Mouse (Mus musculus) layer of hippocampus, adult 9-11 months (tissue): ENCODE data around the gene Cfl2.
"Not testable (repeated sequence)": the region's sequence is repeated elsewhere in the genome, so short reads cannot be mapped to it uniquely, and the experiment has no call there.

Experiments
- DNase-seq: peaks from one replicate; pipeline ENCODE4 v3.0.0; 2022

The Cfl2 gene

DNA sequence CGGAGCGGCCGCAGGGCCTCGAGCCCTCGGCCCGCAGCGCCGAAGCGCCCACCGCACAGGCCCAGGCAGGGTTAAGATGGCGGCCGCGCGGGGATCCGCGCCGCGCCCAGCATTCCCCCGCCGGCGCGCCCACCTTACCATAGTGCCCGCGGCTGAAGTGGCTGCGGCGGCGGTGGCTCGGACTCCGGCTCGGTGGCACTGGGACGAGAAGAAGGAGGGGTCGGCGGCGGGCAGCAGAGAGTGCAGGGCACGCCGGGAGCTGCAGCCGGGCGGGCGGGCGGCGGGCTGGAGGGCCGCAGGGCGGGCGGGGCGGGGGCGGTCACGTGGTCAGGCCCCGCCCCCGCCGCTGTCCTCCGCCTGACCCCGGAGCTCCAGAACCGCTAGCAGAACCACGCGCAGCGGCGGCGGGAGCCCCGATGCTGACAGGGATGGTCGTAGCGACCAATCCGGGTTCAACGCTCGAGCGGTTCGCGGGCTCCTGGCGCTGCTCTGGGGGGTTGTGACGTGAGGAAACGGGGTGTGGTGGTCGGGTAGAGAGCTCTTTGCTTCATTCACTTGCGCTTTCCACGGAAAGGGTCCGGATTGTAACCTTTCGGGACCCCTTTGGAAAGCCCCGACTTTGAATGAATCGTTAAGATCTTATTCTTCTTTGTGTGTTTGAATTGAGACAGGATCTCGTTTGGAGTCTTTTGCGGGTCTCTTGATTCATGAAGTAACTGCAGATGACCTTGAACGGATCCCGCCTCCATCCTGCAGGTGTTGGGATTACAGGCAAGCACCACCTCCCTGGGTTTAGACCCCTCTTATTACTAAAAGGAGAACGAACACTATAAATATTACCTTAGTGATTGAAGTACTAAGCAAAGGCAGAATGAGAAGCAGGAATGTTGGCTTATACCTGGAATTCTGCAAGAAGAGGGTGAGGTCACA lies at the start of gene Cfl2:
Gene Cfl2 (minus strand): TSS at position 272 of the 930 bp plus-strand sequence.
- DNase-seq: peak; percentile 88

DNA sequence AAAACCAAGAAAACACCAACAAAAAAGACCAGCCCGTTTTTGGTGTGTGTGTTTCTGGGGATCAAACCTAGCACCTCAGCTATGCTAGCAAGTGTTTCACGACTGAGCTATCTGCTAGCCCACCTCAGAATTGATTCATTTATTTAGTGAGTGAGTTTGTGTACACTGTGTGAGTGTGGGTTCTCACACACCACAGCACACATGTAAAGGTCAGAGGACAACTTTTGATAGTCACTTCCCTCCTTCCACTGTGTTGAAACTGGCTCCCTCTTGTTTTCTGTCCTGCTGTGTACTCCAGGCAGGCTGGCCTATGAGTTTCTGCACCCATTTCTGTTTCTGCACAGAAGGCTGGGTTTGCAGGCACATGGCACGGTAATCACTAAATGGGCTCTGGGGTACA lies 47.7 kb upstream of the Cfl2 start:
- DNase-seq: no peak

DNA sequence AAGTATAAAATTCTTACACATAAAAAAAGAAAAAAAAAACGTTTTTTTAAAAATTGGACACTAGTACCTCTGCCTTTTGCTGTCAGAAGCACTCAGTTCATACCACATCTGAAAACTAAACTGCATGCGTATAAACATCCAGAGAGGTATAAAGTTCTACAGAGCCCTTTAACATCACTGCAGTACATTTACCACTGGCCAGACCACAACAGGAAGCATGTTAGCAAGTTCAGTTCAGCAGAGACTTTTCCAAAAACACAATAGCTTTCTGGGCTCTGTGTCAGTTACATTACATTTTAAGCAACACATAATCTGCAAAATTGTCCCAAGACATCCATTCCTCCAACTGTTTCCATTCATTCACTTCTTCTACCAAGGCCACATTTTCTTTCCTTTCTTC lies 29.9 kb upstream of the Cfl2 start:
- DNase-seq: not testable (repeated sequence)

DNA sequence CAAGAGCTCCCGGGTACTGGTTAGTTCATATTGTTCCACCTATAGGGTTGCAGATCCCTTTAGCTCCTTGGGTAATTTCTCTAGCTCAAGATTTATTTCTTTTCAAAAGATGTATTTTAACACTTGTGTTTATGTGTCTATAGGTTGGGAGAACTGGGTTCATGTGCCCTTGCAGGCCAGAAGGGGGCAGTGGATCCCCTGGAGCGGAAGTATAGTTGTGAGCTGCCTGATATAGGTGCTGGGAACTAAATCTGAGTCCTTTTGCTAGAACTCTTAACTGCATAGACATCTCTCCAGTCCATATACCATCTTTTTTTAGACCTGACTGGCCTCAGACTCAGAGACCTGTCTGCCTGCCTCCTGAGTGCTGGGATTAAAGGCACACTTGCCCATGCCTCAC lies 27.7 kb upstream of the Cfl2 start:
- no peak for DNase-seq

DNA sequence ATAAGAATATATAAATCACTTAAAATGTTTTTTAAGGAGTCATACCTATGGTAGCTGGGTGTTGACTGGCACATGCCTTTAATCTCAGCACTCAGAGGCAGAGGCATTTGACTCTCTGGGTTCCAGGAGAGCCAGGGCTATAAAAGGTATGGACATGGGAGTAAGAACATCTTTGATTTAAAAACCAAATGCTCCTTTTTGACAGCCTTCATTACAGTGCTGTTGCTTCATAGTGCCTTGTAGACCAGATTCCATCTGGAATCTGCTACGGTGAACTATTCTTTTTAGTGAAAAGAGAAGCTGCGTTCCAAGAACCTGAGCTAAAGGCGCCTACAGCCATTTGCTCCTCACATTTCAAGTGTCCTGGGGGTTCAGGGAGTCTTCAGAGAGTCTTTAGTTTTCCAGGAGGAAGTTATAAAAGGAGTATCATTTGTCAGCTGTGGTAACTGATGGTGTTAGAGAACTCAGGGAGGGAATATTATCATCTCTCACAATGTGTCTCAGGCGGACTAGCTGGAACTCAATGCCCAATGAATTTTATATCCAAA lies 25.0 kb upstream of the Cfl2 start:
- no peak for DNase-seq

DNA sequence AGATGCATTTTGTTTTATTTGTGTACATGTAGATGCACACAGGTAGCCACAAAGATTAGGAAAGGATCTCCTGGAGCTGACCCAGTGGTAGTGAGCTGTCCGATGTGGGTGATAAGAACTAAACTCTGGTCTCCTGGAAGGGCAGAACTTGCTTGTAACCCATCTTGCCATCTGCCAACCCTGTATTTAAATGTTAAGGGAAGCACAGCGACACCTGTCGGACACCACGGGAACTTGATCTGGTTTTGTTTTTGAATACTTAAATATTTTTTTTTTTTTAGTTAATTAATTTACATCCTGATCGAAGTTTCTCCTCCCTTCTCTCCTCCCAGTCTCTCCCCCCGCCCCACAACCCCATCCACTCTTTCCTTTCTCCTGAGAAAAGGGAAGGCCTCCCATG lies 17.0 kb upstream of the Cfl2 start:
- peak; percentile 41 for DNase-seq

DNA sequence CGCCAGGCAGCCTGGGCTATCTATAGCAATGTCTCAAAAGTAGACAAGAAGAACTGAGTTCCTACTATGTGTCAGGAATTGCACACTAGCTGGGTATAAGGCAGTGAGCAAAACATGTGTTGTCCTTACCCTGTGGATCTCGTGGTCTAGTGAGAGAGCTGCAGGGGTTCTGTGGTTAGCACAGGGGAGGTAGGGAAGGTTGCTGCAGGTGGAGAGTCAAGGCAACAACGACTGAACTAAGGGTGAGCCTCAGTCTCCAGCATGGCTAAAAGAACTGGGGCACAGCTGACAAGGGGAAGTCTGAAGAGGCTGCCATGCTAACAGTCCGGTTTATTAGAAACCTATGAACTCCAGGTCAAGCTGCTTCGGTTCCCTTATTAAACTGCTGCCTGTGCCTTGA lies 16.5 kb upstream of the Cfl2 start:
- DNase-seq: no peak

DNA sequence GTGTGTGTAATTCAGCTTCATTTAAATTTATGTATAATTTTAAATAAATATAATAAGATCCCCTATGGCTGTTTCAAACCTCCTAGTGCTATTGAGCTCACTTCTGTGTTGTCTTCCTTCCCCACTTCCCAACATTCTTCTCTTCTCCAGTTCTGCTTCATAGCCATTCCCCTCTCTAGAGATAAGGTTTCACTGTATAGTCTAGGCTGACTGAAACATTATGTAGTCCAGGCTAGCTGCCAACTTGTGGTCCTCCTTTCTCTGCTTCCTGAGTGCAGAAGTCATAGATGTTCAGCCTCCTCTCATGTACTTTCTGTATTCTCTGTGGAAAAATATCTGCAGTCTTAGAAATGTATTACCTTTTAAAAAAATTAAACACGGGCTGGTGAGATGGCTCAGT lies 15.2 kb upstream of the Cfl2 start:
- no peak for DNase-seq

DNA sequence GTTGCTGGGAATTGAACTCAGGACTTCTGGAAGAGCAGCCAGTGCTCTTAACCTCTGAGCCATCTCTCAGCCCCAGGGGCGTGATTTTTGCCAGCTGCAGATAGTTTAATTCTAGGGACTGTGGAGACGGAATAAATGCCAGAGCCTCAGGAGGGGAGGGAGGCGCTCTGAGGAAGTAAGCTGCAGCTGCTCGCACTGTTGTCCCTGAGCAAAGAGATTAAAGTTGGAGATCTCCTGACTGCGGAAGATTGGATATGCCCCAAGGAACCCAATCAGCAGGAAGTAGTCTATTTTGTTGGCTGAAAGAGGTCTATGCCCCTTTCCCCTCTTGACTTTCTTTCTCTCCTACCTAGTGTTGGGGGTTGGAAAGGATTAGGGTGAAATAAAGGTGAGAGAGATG lies 14.2 kb upstream of the Cfl2 start:
- no peak for DNase-seq

DNA sequence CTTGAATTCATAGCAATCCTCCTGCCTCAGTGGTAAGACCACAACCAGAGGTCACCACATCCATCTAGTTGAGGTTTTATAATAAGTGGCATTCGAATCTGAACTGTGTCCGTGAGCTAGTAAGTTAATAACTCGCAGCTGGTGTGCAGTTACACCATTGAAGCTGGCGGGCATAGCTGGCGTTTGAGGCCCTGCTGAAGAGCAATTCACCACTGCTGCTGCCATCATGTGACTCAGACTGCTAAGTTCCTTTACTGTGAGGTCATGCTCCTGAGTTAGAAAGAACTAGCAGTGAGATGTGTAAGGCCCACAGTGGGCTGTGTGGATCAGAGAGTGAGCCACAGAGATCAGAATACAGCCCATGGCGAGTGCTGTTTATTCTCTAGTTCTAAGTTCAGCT lies 12.0 kb upstream of the Cfl2 start:
- no peak for DNase-seq

DNA sequence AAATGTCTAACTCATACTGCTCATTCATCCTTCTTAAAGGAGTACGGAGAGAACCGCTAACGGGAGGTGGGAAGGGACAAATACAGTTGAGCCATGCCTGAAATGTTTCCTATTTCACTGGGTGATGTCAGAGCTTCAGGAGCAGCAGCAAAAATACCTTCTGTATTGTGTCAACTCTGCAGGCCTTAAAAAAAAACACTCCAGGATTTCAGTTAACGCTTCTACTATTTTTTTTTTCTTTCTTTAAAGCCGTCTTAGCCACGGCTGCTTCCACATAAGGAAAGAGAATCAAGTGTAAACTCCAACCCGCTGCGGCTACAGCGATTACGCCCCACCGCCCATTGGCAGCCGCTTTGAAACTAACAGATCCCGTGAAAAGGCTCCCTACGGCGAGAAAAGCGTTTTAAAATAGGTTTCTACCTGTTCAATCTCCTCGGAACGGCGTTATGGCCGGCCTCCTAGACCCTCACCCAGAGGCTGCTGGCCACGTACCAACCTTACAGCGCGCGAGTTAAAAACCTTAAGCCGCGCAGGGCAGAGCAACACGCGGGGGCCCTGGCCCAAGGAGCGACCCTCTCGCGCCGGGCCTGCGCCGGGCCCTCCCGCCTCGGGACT lies 579 bp downstream of the Cfl2 start:
- DNase-seq: peak; percentile 12

DNA sequence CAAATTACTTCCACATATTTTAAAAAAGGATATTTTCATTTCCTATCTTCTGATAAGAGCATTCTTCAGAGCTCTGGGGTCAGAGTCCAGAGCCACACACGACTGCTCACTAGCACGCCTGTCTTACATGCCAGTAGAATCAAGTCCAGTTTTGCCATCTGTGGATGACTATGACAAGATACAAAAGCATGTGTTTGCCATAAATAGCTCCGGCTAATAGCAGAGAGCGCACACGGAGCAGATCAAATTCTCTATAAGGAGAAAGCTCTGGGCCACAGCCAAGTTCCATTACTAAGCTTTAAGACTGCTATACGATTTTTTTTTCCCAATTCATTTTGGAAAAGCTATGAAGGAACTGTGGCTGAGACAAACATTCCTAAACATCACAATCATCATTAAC lies 3.1 kb downstream of the Cfl2 start:
- peak; percentile 25 for DNase-seq

DNA sequence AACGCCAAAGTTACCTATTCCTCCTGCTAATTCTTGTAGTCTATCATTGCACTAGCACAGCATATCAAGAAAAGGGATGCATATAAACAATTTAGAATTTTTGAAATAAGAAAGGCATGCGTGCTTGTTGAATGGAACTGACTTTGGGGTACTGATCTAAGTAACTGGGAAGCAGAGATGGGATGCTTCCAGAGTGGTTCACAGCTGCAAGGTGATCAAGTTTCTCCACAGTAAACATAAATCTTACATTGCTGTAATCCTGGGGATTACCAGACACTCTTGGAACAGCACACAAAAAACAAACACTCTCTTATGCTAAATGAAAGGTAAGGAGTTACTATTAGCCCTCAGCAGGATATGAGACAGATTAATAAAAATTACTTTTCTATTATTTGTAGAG lies 12.1 kb downstream of the Cfl2 start:
- DNase-seq: no peak

DNA sequence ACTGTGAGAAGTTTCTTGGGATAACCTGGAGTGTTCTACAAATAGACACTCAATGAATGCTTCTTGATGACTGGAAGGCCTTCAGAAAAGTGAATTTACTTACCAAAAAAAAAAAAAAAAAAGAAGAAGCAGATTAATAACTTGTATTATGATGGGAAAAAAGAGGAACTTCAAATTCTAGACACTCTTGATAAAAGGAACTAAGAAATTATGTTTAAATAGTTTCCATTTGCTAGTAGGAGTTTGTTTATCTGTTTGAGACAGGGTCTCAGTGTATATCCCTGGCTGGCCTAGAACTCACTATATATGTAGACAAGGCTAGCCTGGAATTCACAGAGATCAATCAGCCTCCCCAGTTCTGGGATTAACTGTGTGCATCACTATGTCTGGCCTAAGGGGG lies 18.3 kb downstream of the Cfl2 start:
- DNase-seq: no peak

DNA sequence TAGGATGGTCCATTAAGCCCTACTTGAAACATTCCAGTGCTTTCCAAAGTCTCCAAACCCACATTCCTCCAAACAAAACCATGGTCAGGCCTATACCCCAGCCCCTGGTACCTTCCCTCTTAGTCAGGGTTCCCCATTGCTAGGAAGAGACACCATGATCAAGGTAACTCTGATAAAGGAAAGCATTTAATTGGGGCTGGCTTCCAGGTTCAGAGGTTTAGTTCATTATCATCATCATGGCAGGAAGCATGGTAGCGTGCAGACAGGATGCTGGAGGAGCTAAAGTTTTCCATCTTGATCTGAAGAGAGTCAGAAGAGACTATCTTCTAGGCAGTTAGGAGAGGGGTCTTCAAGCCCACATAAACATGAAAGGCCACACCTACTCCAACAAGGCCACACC lies 21.1 kb downstream of the Cfl2 start:
- no peak for DNase-seq

DNA sequence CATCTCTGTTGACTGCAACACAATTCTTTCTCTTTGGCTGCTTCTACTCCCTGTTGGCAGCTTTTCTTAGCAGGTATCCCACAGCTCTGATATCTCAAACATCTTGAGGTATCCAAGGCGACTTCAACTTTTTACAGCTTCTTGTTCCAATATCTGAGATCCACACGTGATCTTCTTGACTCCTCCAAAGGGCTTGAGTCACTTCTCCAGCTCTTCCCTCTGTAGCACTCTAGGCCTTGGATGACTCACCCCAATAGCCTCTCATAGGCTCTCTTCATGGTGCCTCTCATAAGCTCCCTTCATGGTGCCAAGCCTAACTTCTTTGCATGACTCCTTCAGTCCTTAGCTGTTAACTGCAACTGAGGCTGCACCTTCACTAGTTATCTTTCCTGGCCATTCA lies 22.9 kb downstream of the Cfl2 start:
- no peak for DNase-seq

DNA sequence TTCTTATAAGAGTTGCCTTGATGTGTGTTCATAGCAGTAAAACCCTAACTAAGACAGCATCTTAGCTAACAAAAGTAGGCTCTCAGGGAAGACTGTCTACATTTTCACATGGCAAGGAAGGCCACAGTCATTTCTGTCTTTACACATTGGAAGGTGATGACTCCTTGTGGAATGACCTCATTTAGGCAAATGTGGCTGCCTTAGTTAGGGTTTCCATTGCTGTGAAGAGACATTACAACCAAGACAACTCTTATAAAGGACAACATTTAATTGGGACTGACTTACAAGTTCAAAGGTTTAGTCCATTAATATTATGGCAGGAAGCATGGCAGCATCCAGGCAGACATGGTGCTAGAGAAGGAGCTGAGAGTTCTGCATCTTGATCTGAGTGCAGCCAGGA lies 23.7 kb downstream of the Cfl2 start:
- no peak for DNase-seq

DNA sequence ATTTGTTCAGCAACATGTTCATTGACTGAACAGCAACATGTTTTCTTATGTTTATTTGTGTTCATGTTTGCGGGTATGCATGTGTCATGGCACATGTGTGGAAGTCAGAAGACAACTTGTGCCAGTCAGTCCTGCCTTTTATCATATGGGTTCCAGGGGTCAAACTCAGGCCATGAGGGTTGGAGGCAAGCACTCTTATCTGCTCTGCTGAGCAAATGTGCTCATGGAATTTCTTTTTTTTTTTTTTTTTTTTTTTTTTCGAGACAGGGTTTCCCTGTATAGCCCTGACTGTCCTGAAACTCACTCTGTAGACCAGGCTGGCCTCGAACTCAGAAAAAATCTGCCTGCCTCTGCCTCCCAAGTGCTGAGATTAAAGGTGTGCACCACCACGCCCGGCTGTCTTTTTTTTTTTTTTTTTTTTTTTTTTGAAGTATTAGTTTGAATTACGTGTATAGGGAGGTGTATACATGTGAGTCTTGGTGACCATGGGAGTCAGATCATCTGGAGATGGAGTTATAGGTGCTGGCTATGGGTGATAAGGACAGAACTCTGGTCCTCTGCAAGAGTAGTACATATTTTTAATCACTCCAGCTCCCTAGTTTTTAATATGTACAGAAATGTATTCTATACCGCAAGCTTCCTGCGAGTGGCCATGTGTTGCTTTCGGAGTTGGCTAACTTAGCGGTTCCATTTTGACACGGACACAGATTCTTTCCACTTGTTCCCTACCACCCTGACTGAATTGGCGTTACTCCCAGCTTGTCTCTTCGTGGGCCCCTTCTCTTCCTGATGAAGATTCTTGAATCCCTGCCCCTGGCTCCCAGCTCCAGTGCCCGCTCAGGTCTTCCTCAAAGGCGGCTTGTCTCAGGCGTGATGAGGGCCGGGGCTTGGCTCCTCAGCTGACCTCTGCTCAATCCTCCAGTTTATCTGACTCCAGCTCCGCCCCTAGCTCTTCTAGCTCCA lies 26.8 kb downstream of the Cfl2 start:
- DNase-seq: no peak

DNA sequence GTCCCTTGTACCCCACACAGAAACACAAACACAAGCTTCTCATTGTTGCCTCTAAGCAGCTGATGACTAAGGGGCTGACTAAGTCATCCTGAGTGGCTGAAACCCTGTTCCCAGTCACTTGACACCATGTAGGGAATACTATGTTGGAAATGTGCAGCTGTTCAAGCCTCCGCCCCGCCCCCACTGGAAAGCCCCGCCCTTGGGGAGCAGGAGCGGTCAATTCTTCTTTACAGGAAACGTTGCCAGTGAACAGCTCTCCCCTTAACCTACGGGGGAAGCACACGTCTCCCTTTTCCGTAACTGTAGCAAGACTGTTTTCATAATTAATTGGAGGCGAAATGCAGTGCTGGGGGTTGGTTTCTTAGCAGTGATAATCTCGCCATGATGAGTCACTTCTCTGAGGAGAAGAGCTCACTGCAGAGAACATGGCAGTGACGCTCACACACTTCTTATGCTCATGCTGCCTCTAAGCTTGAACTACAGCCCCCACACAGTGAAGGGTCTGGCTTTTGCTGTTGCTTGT lies 27.7 kb downstream of the Cfl2 start:
- peak; percentile 85 for DNase-seq

DNA sequence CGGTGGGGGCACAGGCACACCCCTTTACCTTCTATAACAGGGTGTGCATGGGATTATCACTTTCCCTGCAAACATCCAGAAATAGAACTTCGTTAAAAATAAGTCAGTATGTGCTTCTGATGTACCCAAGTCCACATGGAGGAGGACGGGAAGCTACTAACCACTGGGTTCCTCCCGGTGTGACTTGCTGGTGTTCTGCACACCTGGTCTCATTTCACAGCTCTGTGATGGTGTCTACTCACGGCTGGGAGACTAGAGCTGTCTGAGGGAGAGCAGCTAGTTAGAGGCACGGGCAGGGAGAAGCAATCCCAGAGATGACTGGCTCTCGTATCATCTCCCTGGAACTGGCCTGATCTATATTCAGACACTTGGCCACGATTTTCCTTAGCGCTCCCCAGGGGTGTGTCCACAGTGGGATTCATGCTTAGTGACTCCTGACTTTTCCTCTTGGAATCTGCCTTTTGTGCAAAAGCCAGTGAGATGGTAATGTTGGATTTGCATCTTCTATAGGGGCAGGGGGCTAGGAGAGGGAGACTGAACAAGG lies 28.7 kb downstream of the Cfl2 start:
- no peak for DNase-seq

DNA sequence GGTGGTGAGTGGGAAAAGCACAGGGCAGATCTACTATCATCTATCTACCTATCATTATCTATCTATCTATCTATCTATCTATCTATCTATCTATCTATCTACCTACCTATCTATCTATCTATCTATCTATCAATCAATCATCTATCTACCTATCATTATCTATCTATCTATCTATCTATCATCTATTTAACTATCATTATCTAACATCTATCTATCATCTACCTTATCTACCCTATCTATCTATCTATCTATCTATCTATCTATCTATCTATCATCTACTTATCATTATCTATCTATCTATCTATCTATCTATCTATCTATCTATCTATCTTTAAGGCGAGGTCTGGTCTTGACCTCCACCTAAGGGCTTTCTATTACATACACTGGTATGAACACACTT lies 30.8 kb downstream of the Cfl2 start:
- DNase-seq: not testable (repeated sequence)

DNA sequence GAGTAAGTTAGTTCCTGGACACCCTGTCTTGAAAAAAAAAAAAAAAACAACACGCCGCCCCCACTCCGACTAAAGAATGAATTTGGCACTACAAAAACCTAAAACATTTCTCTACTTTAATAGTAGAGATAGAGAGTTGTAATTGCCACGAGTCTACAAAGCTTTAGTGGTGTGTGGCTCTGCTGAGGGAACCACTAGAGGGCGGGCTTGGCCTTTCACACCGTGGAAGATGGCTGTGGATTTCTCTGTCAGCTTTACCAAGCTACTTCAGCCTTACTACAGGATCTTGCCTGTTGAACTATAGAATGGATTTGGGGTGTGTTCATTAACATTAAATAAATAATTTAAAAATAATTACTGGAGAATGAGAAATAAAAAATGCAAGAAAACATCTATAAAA lies 32.1 kb downstream of the Cfl2 start:
- DNase-seq: peak; percentile 61

DNA sequence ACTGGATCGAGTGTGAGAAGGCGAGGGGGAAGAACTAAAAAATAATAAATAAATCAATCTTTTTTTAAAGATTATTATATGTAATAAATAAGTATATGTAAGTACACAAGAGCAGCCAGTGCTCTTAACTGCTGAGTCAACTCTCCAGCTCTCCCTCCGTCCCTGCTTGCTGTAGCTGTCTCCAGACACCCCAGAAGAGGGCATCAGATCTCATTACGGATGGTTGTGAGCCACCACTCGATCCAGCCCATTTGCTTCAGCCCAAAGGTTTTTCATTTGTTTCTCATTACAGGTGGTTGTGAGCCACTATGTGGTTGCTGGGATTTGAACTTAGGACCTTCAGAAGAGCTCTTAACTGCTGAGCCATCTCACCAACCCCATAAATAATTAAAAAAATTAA lies 32.8 kb downstream of the Cfl2 start:
- no peak for DNase-seq
